Mouse (Mus musculus) stomach, embryonic 16.5 days (tissue): ENCODE measurements at regions not wholly inside any gene's neighbourhood (a gene's known extent, or its start where the extent isn't known, plus 50 kb on each side); places are given as distances from the start of the nearest gene placed in this dataset.

Experiments
- ATAC-seq: fragments of 200-750 bp; cut with Nextera tagmentation; 2 replicates; pipeline ENCODE4 v1.8.0; 2017; ENCODE audit warnings: moderate number of reproducible peaks, moderate TSS enrichment; ENCODE audit not compliant: insufficient read depth, low FRiP score
- H3K27ac ChIP-seq: fragments of 300-500 bp; sonication (generic); 2 replicates; pipeline ENCODE4 v1.5.1; 2014; ENCODE audit warnings: low read length
- H3K27me3 ChIP-seq: fragments of 300-500 bp; sonication (generic); 2 replicates; pipeline ENCODE4 v1.6.1; 2014; ENCODE audit warnings: low read length, control low read depth, mixed read lengths; ENCODE audit not compliant: control insufficient read depth, insufficient read depth
- H3K36me3 ChIP-seq: fragments of 300-500 bp; sonication (generic); 2 replicates; pipeline ENCODE4 v1.6.1; 2014; ENCODE audit warnings: low read length; ENCODE audit not compliant: control insufficient read depth, insufficient read depth
- H3K4me1 ChIP-seq: fragments of 300-500 bp; sonication (generic); 2 replicates; pipeline ENCODE4 v1.6.1; 2014; ENCODE audit warnings: low read length, control low read depth, mixed read lengths; ENCODE audit not compliant: control insufficient read depth, insufficient read depth
- H3K4me2 ChIP-seq: fragments of 300-500 bp; sonication (generic); 2 replicates; pipeline ENCODE4 v1.6.1; 2014; ENCODE audit warnings: low read depth, low read length, mixed read lengths
- H3K4me3 ChIP-seq: fragments of 300-500 bp; sonication (generic); replicated peaks from 2 replicates; pipeline ENCODE4 v1.5.1; 2014; ENCODE audit warnings: mild to moderate bottlenecking, low read length
- H3K9ac ChIP-seq: fragments of 300-500 bp; sonication (generic); 2 replicates; pipeline ENCODE4 v1.6.1; 2014; ENCODE audit warnings: low read length
- H3K9me3 ChIP-seq: fragments of 300-500 bp; sonication (generic); replicated peaks from 2 replicates; pipeline ENCODE4 v1.6.1; 2016; ENCODE audit warnings: low read length, control low read depth; ENCODE audit not compliant: control insufficient read depth
- WGBS: fragments of 180-500 bp; shearing (Covaris S2); extraction: QIAGEN DNeasy Blood & Tissue Kit; methylation state at CpG from one replicate; pipeline ENCODE4 v1.1.7; 2014; 5-methylcytosine and 5-hydroxymethylcytosine counted together

- Histone ChIP-seq H3K4me3 (no peak overlapping the region), H3K9ac (no peak overlapping the region), H3K36me3 (no peaks in the 10 kb centered on the region), H3K4me2 (no peak overlapping the region), H3K9me3 (no peaks in the 10 kb centered on the region), H3K27me3 (no peaks in the 10 kb centered on the region), H3K27ac (no peak overlapping the region), H3K4me1 (no peaks in the 10 kb centered on the region)
- 23% methylated on average over 1 of the region's 1 CpGs for WGBS
- ATAC-seq: no peak
Observed at GRCm38 (mm10) chr14:86350526-86350925, 790.5 kb downstream of the Diaph3 start.

- no peak overlapping the region for H3K4me2 ChIP-seq
- no peaks in the 10 kb centered on the region for H3K36me3 ChIP-seq
- H3K4me1 ChIP-seq: no peaks in the 10 kb centered on the region
- H3K4me3 ChIP-seq: no peak overlapping the region
- no peak for ATAC-seq
- no peaks in the 10 kb centered on the region for H3K9me3 ChIP-seq
- 56% methylated on average over 6 of the region's 6 CpGs for WGBS
- H3K27me3 ChIP-seq: no peaks in the 10 kb centered on the region
- no peak overlapping the region for H3K9ac ChIP-seq
- H3K27ac ChIP-seq: no peak overlapping the region
Observed at GRCm38 (mm10) chr14:86339007-86339406, 802.0 kb downstream of the Diaph3 start.

- H3K9me3 ChIP-seq: no peaks in the 10 kb centered on the region
- WGBS: 85% methylated on average over 5 of the region's 5 CpGs
- no peaks in the 10 kb centered on the region for H3K27me3 ChIP-seq
Observed at GRCm38 (mm10) chr14:86337052-86337451, 804.0 kb downstream of the Diaph3 start.

GRCm38 (mm10) chr14:86335284-86335683, 805.8 kb downstream of the Diaph3 start:
- Histone ChIP-seq H3K27me3 (no peaks in the 10 kb centered on the region), H3K4me2 (no peak overlapping the region), H3K9ac (no peak overlapping the region), H3K36me3 (no peaks in the 10 kb centered on the region), H3K27ac (no peak overlapping the region), H3K4me3 (no peak overlapping the region), H3K9me3 (no peaks in the 10 kb centered on the region), H3K4me1 (no peaks in the 10 kb centered on the region)
- 64% methylated on average over 2 of the region's 2 CpGs for WGBS
- no peak for ATAC-seq

More at GRCm38 (mm10) chr14:86337052-86337451, 804.0 kb downstream of the Diaph3 start:
- Histone ChIP-seq H3K9ac (no peak overlapping the region), H3K36me3 (no peaks in the 10 kb centered on the region), H3K4me2 (no peak overlapping the region), H3K4me1 (no peaks in the 10 kb centered on the region), H3K4me3 (no peak overlapping the region), H3K27ac (no peak overlapping the region)
- ATAC-seq: no peak

GRCm38 (mm10) chr14:86329176-86329575, 811.9 kb downstream of the Diaph3 start:
- Histone ChIP-seq H3K27ac (no peak overlapping the region), H3K27me3 (no peaks in the 10 kb centered on the region), H3K4me1 (no peaks in the 10 kb centered on the region), H3K9ac (no peak overlapping the region), H3K4me2 (no peak overlapping the region), H3K4me3 (no peak overlapping the region), H3K9me3 (no peaks in the 10 kb centered on the region), H3K36me3 (no peaks in the 10 kb centered on the region)
- ATAC-seq: no peak
- 60% methylated on average over 3 of the region's 3 CpGs for WGBS

GRCm38 (mm10) chr14:86327646-86328045, 813.4 kb downstream of the Diaph3 start:
- Histone ChIP-seq H3K4me2 (no peak overlapping the region), H3K9ac (no peak overlapping the region), H3K27me3 (no peaks in the 10 kb centered on the region), H3K9me3 (no peaks in the 10 kb centered on the region), H3K36me3 (no peaks in the 10 kb centered on the region), H3K27ac (no peak overlapping the region), H3K4me1 (no peaks in the 10 kb centered on the region), H3K4me3 (no peak overlapping the region)
- ATAC-seq: no peak
- 73% methylated on average over 9 of the region's 9 CpGs for WGBS

- peak overlapping the region; percentile 49; the same call in 1 of the 2 replicates for H3K27ac ChIP-seq
- WGBS: 26% methylated on average over 7 of the region's 7 CpGs
- no peak; the same call in 1 of the 2 replicates for ATAC-seq
- no peak overlapping the region for H3K9ac ChIP-seq
- H3K4me2 ChIP-seq: no peak overlapping the region
- H3K4me1 ChIP-seq: no peaks in the 10 kb centered on the region
- H3K9me3 ChIP-seq: no peaks in the 10 kb centered on the region
- no peak overlapping the region for H3K4me3 ChIP-seq
- no peaks in the 10 kb centered on the region for H3K27me3 ChIP-seq
- no peaks in the 10 kb centered on the region for H3K36me3 ChIP-seq
Observed at GRCm38 (mm10) chr14:86322365-86322764, 818.7 kb downstream of the Diaph3 start.

- Histone ChIP-seq H3K9me3 (no peaks in the 10 kb centered on the region), H3K27ac (no peak overlapping the region), H3K4me2 (no peak overlapping the region), H3K36me3 (no peaks in the 10 kb centered on the region), H3K9ac (no peak overlapping the region), H3K4me1 (no peaks in the 10 kb centered on the region), H3K4me3 (no peak overlapping the region), H3K27me3 (no peaks in the 10 kb centered on the region)
- 62% methylated on average over 6 of the region's 6 CpGs for WGBS
- ATAC-seq: no peak
Observed at GRCm38 (mm10) chr14:86315974-86316373, 825.1 kb downstream of the Diaph3 start.

- H3K4me3 ChIP-seq: no peak overlapping the region
- no peak overlapping the region for H3K9ac ChIP-seq
- H3K4me2 ChIP-seq: no peak overlapping the region
- no peak for ATAC-seq
- no peak overlapping the region for H3K27ac ChIP-seq
- 51% methylated on average over 7 of the region's 7 CpGs for WGBS
- H3K36me3 ChIP-seq: no peaks in the 10 kb centered on the region
- H3K4me1 ChIP-seq: no peaks in the 10 kb centered on the region
- H3K27me3 ChIP-seq: no peaks in the 10 kb centered on the region
- no peaks in the 10 kb centered on the region for H3K9me3 ChIP-seq
Observed at GRCm38 (mm10) chr14:86308949-86309543, 832.0 kb downstream of the Diaph3 start.
